Mouse (Mus musculus): Measurements from ENCODE around the gene Mapkapk2. TPM values are rescaled to one million over a fixed set of nuclear protein-coding genes. Genes with fewer than 3 reads are reported as not detected.
A peak's percentile ranks its signal among the peaks of the same experiment; 100 is the strongest.

Gene Mapkapk2
- polyA plus RNA-seq, 1 experiment from 2014 or later = 12.3 TPM

- Histone ChIP-seq H3K9me3 (replicated peaks) (no peaks in the 10 kb centered on the region), H3K9ac (no peak overlapping the region), H3K27me3 (no peaks in the 10 kb centered on the region; the same call in 1 of the 2 replicates), H3K4me2 (no peak overlapping the region), H3K36me3 (no peaks in the 10 kb centered on the region), H3K27ac (no peak overlapping the region), H3K4me3 (replicated peaks) (no peak overlapping the region), H3K4me1 (replicated peaks) (peaks cover 7% of the 10 kb centered on the region; the same call in 1 of the 2 replicates)
- DNase-seq = no peak
- ATAC-seq (ENCODE audit: low read depth) = no peak
- WGBS (ENCODE audit: insufficient replicate concordance) = 34% methylated on average over 12 of the region's 12 CpGs
Observed at GRCm38 (mm10) chr1:131110525-131111106, 13.0 kb upstream of the Mapkapk2 start.

- DNase-seq (no peak), ATAC-seq (ENCODE audit: low read depth) (peak; percentile 69; the same call in 1 of the 2 replicates)
- H3K4me2 ChIP-seq = no peak overlapping the region
- H3K4me3 ChIP-seq (replicated peaks) = no peak overlapping the region
- H3K9me3 ChIP-seq (replicated peaks) = no peaks in the 10 kb centered on the region
- H3K36me3 ChIP-seq = no peaks in the 10 kb centered on the region
- H3K4me1 ChIP-seq (replicated peaks) = peaks cover 16% of the 10 kb centered on the region
- no peaks in the 10 kb centered on the region for H3K27me3 ChIP-seq
- WGBS (ENCODE audit: insufficient replicate concordance) = 59% methylated on average over 10 of the region's 10 CpGs
- no peak overlapping the region for H3K9ac ChIP-seq
- no peak overlapping the region for H3K27ac ChIP-seq
Observed at GRCm38 (mm10) chr1:131107575-131108308, 10.1 kb upstream of the Mapkapk2 start.

- no peak overlapping the region; the same call in 1 of the 2 replicates for H3K4me2 ChIP-seq
Observed at GRCm38 (mm10) chr1:131103776-131104424, 6.3 kb upstream of the Mapkapk2 start.

GRCm38 (mm10) chr1:131100808-131101207 lies 3.2 kb upstream of the Mapkapk2 start:
- Histone ChIP-seq H3K4me3 (replicated peaks) (no peak overlapping the region), H3K9ac (no peak overlapping the region), H3K4me2 (no peak overlapping the region), H3K4me1 (replicated peaks) (peaks cover 31% of the 10 kb centered on the region), H3K36me3 (no peaks in the 10 kb centered on the region), H3K27ac (no peak overlapping the region), H3K27me3 (peaks cover 12% of the 10 kb centered on the region; the same call in 1 of the 2 replicates), H3K9me3 (replicated peaks) (no peaks in the 10 kb centered on the region)
- no peak for DNase-seq
- 55% methylated on average over 1 of the region's 1 CpGs for WGBS (ENCODE audit: insufficient replicate concordance)
- no peak for ATAC-seq (ENCODE audit: low read depth)

More at GRCm38 (mm10) chr1:131103776-131104424, 6.3 kb upstream of the Mapkapk2 start:
- Histone ChIP-seq H3K9ac (no peak overlapping the region), H3K4me1 (replicated peaks) (peaks cover 12% of the 10 kb centered on the region), H3K4me3 (replicated peaks) (no peak overlapping the region), H3K27me3 (no peaks in the 10 kb centered on the region), H3K9me3 (replicated peaks) (no peaks in the 10 kb centered on the region), H3K36me3 (no peaks in the 10 kb centered on the region), H3K27ac (peak overlapping the region; percentile 14; the same call in 1 of the 2 replicates)
- 27% methylated on average over 10 of the region's 10 CpGs for WGBS (ENCODE audit: insufficient replicate concordance)
- DNase-seq (no peak), ATAC-seq (ENCODE audit: low read depth) (0 out of 2 replicates have a peak, but pooled peaks have one; percentile 19)

- DNase-seq (peak; percentile 43), ATAC-seq (ENCODE audit: low read depth) (peak; percentile 49)
- Histone ChIP-seq H3K9me3 (replicated peaks) (no peaks in the 10 kb centered on the region), H3K27ac (peak overlapping the region; percentile 77), H3K4me2 (peak overlapping the region; percentile 99), H3K27me3 (peaks cover 18% of the 10 kb centered on the region), H3K36me3 (no peaks in the 10 kb centered on the region), H3K4me3 (replicated peaks) (peak overlapping the region; percentile 92), H3K9ac (peak overlapping the region; percentile 91), H3K4me1 (replicated peaks) (peaks cover 57% of the 10 kb centered on the region)
- WGBS (ENCODE audit: insufficient replicate concordance) = 1% methylated on average over 90 of the region's 98 CpGs
Observed at GRCm38 (mm10) chr1:131096803-131097699, 575 bp downstream of the Mapkapk2 start.

GRCm38 (mm10) chr1:131096132-131096695 lies 1.4 kb downstream of the Mapkapk2 start:
- DNase-seq (no peak), ATAC-seq (ENCODE audit: low read depth) (no peak)
- peaks cover 18% of the 10 kb centered on the region for H3K27me3 ChIP-seq
- peaks cover 62% of the 10 kb centered on the region for H3K4me1 ChIP-seq (replicated peaks)
- WGBS (ENCODE audit: insufficient replicate concordance) = 16% methylated on average over 9 of the region's 9 CpGs
- no peaks in the 10 kb centered on the region for H3K9me3 ChIP-seq (replicated peaks)
- H3K4me3 ChIP-seq (replicated peaks) = peak overlapping the region; percentile 92
- peak overlapping the region; percentile 91 for H3K9ac ChIP-seq
- H3K4me2 ChIP-seq = peak overlapping the region; percentile 99
- H3K27ac ChIP-seq = peak overlapping the region; percentile 77
- no peaks in the 10 kb centered on the region for H3K36me3 ChIP-seq

GRCm38 (mm10) chr1:131095574-131095973 lies 2.1 kb downstream of the Mapkapk2 start:
- Histone ChIP-seq H3K4me3 (replicated peaks) (peak overlapping the region; percentile 92), H3K27ac (no peak overlapping the region), H3K27me3 (peaks cover 18% of the 10 kb centered on the region), H3K9ac (peak overlapping the region; percentile 91; the same call in 1 of the 2 replicates), H3K9me3 (replicated peaks) (no peaks in the 10 kb centered on the region), H3K4me1 (replicated peaks) (peaks cover 68% of the 10 kb centered on the region), H3K36me3 (no peaks in the 10 kb centered on the region), H3K4me2 (peak overlapping the region; percentile 99)
- WGBS (ENCODE audit: insufficient replicate concordance) = 29% methylated on average over 8 of the region's 8 CpGs
- ATAC-seq (ENCODE audit: low read depth) (no peak), DNase-seq (no peak)

- H3K9ac ChIP-seq = no peak overlapping the region
- no peaks in the 10 kb centered on the region for H3K9me3 ChIP-seq (replicated peaks)
- no peak overlapping the region for H3K4me2 ChIP-seq
- H3K27ac ChIP-seq = no peak overlapping the region
- ATAC-seq (ENCODE audit: low read depth) = no peak
- peaks cover 18% of the 10 kb centered on the region for H3K27me3 ChIP-seq
- 65% methylated on average over 8 of the region's 8 CpGs for whole genome bisulfite sequencing (ENCODE audit: insufficient replicate concordance)
- peaks cover 85% of the 10 kb centered on the region for H3K4me1 ChIP-seq (replicated peaks)
- no peak overlapping the region for H3K4me3 ChIP-seq (replicated peaks)
- H3K36me3 ChIP-seq = no peaks in the 10 kb centered on the region
- DNase-seq = no peak
Observed at GRCm38 (mm10) chr1:131093889-131094288, 3.7 kb downstream of the Mapkapk2 start.

- WGBS (ENCODE audit: insufficient replicate concordance) = 74% methylated on average over 3 of the region's 3 CpGs
- Histone ChIP-seq H3K27ac (no peak overlapping the region), H3K27me3 (peaks cover 18% of the 10 kb centered on the region), H3K9me3 (replicated peaks) (no peaks in the 10 kb centered on the region), H3K4me3 (replicated peaks) (no peak overlapping the region), H3K4me2 (no peak overlapping the region), H3K9ac (no peak overlapping the region), H3K4me1 (replicated peaks) (peaks cover 87% of the 10 kb centered on the region), H3K36me3 (no peaks in the 10 kb centered on the region)
- ATAC-seq (ENCODE audit: low read depth) (no peak), DNase-seq (no peak)
Observed at GRCm38 (mm10) chr1:131092846-131093245, 4.8 kb downstream of the Mapkapk2 start.

- H3K4me1 ChIP-seq (replicated peaks) = peaks cover 89% of the 10 kb centered on the region
- ATAC-seq (ENCODE audit: low read depth) (no peak), DNase-seq (no peak)
- peaks cover 18% of the 10 kb centered on the region for H3K27me3 ChIP-seq
- no peak overlapping the region for H3K27ac ChIP-seq
- H3K9ac ChIP-seq = no peak overlapping the region
- H3K9me3 ChIP-seq (replicated peaks) = no peaks in the 10 kb centered on the region
- WGBS (ENCODE audit: insufficient replicate concordance) = 60% methylated on average over 3 of the region's 3 CpGs
- no peak overlapping the region for H3K4me2 ChIP-seq
- no peak overlapping the region for H3K4me3 ChIP-seq (replicated peaks)
- no peaks in the 10 kb centered on the region for H3K36me3 ChIP-seq
Observed at GRCm38 (mm10) chr1:131092173-131092572, 5.5 kb downstream of the Mapkapk2 start.

All from liver, embryonic 13.5 days (tissue).